Mouse (Mus musculus) thymus, postnatal 4 days (tissue): Measurements from ENCODE around the gene Vcl.

ENCODE experiments used
- DNase-seq: peaks from one replicate; pipeline ENCODE4 v3.0.0; 2021

Vcl gene

DNA sequence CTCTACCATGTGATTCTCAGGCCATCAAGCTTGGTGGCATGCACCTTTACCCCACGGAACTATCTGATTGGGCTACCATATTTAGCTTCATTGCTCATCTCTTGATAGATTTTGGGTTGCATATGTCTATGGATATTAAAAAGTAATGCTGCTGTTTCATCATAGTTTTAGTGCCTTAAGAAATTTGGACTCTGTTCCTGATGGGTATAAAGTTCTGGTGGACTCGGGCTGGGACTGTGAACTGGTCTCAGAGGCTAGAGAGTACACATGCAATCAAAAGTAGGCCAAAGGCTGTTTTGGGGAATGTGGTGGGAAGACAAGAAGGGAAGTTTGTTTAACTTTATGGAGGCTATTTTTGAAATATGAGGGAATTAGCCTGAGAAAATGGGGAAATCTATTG lies 16.1 kb downstream of the Vcl start:
- no peak for DNase-seq

DNA sequence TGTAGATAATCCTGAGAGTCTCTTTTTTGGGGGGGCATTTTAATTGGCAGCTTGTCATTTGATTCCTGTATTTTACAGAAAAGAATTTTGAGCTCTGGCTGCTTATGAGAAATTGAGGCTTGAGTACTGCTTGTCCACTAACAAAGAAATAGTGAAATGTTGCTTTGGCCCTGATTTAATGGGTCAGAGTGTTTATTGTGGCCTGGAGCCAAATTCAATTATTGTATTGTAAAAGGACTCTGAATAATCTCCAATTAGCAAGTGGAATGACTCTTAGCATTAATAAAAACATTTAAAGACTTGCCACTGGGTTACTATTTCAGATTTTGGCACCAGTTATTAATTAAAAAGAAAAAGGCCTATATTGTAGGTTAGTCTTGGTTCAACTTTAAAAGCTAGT lies 26.8 kb downstream of the Vcl start:
- no peak for DNase-seq

DNA sequence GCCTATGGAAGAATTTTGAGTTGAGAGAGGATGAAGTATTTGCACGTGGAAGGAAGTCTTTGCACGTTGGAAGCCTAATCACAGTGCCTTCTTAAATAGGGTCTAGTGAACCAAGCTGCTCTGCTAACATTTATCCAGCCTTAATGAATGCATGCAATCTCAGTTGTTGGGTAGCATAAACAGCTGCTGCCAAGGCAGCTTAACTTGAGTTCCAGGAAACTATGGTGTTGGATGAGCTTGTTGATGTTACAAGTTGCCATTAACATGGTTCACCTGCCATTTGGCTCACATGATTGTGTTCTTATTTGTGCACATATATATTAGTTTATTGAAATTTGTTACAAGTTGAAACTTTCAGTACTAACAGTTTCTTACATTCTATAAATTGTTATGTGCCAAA lies 29.8 kb downstream of the Vcl start:
- no peak for DNase-seq

DNA sequence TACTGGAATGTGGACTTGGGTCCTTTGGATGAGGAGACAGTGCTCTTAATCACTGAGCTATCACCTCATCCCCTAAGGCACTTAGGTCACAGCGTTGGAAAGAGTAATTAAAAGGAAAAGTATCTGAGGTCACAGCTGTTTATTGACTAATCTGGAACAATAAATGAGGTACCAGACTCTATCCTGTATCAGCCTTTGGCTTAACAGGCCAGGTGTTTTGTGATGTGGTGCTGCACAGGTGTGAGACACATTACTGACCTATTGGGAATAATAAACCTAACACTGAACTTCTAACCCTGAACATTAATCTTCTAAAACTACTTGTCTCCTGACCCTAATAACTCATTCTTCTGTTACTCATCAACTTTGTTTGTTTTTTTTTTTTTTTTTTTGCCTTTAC lies 33.3 kb downstream of the Vcl start:
- DNase-seq = no peak

DNA sequence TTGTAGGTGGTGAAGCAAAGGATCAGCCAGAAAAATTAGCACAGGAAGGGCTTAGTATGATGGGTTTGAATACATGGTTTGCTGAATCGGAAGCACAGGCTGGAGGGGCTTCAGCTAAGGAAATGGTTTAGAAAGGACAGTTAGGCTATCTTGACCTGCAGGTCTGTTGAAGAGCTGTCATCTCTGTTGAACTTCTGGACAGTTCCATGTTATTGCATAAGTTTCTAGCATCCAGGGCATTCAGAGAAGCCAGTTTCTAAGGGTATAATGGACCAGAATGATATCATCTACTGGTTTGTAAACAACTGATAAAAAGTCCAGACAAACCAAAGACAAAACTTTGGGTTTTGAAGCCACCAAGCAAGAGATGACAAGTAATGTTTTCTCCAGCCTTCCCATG lies 33.7 kb downstream of the Vcl start:
- no peak for DNase-seq

DNA sequence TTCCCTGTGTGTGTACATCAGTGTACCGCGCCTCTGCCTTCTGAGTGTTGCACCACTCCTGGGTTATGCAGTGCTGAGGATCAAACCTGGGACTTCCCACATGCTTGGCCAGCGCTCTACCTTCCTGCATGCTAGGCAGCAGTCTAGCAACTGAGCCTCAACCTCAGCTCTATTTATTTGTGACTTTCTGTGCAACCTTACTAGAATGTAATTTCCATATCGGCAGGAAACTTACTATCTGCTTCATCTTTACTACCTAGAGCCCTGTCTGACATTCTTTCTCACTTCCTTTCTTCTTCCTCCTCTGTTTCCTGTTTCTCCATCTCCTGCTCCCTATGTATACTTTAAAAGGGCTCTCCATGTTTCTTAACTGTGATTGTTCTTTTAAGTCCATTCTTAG lies 34.7 kb downstream of the Vcl start:
- DNase-seq = no peak

DNA sequence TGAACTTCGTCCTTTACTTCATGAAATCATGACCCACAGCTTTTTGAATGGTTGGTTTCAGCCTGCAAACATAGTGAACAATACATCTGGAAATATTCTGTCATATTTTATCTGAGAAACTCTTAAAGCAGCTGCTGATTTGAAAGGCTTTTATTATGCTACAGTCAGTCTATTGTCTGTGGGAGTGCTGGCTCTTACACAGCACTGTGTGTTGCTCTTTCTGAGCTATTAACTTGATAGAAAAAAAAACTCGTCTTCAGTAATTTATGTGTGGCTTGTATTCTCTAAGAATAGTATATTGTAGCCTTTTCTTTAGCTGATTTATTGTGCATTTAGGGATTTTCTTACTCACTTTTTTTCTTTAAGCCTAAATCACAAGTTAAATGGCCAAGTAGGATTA lies 35.1 kb downstream of the Vcl start:
- no peak for DNase-seq

DNA sequence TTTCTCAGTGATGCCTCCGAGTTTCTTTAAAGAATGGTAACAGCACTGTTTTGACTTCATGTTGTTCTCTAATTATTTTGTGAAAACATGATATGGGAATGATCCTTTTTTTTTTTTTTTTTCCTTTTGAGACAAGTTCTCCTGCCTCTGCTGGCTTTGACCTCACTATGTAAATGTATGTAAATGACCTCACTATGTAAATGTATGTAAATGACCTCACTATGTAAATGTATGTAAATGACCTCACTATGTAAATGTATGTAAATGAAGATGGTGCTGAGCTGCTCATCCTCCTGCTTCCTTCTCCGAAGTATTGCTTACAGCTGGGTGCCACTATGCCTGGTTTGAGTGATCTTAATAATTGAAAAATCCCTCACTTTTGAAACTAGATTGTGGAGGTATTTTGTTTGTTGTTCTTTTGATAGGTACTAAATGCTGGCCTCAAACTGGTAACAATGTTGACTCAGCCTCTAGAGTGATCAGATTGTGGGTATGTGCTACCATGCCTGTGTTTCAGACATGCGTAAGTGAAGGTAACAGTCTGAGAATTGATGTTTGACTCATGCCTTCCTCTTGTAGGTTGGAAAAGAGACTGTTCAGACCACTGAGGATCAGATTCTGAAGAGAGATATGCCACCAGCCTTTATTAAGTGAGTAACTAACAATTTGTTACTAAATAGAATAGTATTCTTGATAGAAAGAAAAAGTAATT lies 37.9 kb downstream of the Vcl start:
- no peak for DNase-seq

DNA sequence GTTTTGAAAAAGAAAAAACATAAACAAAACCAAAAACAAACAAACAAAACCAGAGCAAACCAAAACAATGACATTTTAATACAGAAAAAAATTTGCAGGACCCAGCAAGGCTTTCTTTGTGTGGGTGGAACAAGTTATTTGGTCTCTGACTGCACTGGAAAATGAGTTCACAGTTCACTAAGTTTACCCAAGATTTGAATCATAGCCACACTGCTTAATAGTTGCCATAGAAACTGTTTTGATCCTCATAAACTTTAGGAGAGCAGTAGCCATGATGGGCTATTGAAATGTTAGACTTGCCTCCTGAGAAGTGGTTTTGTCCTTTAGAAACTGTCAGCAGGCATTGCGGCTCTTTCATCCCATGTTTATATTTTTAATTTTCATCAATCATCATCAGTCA lies 39.9 kb downstream of the Vcl start:
- no peak for DNase-seq

DNA sequence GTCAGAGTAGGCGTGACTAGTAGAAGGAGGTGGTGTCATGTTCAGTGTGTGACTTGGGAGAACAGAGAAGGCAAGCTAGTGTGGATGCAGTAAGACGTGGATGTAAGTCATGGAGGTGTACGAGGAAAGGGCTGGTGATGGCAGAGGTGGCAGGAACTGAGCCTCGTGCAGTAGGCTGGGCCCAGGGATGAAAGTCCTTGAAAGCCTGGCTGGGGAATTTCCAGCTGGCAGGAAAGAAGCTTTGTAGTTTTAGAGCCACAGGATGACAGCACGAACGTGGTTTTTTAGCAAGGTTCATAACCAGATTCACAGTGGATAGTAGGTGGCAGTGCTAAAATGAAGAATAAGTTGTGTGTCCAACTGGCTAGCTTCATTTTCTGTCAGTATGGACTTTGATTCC lies 41.2 kb downstream of the Vcl start:
- DNase-seq = no peak

DNA sequence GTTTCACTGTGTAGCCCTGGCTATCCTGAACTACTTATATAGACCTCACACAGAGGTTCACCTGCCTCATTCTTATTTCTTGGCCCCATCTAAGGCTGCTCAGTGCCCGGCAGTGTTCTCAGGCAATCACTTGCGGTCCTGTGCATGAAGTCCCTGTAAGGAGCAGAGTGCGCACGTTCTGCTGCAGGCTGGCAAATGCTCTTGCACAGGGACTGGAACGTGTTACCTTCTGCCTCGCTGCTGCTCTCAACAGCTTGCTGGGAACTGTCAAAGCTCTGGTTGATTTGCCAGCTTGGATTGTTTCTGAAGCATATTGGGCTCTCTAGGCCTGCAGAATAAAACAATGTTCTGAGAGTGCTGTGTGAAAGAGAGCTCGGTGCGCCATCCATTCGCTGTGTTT lies 41.7 kb downstream of the Vcl start:
- no peak for DNase-seq

DNA sequence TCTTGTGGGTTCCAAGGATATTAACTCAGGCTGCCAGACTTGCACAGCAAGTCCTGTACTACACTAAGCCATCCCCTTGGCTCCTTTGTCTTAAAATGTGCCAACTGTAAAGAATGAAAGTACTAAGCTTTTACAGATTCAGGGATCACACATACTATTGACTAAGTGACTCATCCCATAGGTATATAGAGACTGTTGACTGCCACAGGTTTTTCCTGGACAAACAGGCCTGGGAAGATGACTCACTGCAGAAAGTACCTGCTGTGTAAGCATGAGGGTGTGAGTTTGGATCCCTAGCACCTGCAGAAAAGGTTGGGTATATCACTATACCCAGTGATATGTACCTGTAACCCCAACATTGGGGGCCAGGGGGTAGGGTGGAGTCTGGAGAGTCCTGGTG lies 44.6 kb downstream of the Vcl start:
- no peak for DNase-seq

DNA sequence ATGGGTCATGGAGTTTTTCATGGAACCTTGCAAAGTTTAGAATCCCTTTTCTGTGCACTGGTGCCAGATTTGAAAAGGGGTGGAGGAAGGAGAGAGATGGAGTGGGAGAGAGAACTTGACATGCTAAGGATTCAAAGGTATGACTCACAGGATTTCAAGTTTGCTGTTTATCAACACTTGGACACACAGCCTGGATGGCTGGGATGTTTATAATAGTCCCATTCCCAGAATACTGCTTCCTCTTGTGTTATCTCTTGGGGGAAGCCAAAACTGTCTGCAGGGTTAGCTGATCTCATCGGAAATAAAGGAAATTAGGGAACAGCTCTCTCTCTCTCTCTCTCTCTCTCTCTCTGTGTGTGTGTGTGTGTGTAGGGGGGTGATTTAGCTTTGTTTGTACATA lies 47.5 kb downstream of the Vcl start:
- DNase-seq = no peak

DNA sequence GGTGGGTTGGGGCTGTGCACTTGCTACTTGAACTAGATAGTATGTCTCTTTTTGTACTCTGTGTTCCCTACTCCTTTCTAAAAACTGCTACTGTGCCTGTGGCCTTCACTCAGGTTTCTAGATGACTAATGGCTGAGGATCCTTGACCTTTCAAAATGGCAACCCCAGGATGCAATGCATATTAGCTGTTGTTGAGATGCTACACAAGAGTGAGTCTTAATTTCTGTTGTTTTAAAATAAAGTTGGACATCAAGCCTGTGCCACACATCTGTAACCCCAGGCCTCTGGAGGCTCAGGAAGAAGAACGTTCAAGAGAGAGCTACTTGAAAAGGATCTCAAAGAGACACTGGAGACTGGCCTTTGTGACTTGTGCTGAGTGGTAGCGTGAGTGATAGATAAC lies 48.5 kb downstream of the Vcl start:
- no peak for DNase-seq

DNA sequence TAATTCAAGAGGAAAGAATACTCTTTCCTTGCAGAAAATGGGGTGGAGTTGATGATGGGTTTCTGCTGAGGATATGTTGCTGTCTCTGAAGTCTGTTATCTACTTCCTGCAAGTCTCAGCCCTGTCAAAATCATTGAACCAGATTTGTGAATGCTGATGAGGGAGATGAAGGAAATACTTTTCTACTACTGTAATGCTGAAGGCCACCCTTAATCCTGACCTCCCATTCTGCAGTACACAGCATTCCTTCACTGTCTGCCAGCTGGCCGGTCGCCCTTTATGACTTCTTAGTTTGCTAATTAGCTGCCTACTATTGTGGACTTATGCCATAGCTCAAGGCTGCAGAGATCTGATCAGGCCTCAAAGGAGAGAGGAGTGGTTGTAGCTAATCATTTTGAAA lies 54.6 kb downstream of the Vcl start:
- no peak for DNase-seq

DNA sequence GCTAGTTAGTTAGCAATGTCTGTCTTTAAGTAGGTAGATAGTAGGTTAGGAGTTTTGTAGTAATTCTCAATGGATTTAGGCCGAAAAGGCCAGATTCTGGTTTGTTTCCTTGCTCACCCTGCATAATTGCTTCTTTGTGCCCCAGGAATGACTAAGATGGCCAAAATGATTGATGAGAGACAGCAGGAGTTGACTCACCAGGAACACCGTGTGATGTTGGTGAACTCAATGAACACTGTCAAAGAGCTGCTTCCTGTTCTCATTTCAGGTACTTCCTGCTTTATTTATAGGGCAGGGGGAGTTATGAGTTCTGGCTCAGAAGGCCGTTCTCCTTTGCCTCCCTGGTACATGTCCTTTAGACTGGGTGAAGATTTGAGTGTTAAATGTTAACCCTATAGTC lies 56.3 kb downstream of the Vcl start:
- DNase-seq = no peak

DNA sequence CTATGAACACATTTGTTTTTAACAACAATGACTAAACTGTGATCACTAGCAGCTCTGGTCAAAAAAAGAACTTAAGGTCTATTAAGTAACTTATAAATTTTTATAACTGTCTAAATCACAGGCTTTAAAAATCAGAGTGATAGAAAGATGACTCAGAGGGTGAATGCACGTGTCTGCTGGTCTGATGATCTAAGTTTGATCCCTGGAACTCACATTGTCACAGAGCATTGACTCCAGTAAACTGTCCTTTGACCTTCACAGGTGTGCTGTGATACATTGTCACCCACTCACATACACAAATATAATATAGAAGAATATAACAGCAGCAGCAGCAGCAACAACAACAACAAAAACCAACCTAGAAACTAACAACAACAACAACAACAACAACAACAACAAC lies 62.3 kb downstream of the Vcl start:
- no peak for DNase-seq

DNA sequence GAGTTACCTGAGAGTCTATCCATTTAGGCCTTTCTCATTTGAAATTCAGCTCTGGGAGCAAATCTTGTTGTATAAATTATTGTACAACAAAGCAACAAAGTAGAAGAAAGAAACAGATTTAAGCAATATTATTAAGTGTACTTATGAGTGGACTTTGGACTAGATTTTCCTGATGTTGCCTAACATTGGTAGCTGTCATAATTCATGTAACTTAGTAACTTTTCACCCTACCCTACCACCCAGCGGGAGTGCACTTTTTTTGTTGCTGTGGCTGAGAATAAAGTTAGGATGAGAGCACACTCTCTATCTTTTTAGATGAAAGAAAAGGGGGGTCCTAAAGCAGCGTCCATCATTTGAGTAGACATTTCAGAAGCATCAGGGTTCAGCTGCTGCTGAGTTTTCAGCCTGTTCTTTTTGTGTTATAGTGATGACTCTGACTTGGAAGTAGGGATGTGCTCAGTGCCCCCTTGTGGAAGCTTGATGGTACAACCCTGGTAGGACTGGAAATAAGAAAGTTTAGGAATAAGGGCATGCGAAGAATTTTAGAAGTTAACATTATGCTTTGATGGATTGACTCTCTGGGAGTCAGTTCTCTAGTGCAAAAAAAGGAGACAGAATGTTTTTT lies 64.0 kb downstream of the Vcl start:
- DNase-seq = peak; percentile 50

DNA sequence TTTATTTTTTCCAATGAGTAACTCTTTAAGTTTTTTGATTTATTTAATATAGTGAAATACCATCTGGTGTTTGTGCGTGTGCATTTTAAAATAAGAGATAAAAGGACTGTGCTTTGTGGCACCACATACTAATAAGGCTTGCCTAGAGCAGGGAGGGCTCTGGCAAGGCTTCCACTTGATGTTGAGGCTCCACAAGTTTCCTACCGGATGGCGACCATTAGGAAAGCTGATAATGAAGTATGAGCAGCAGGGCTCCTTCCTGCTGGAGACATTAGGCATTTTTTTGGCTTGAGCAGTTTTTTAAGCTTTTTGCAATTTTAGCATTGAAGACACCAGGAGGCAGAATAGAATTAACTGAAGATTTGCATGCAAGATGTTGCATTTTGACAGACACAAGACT lies 65.3 kb downstream of the Vcl start:
- no peak for DNase-seq

DNA sequence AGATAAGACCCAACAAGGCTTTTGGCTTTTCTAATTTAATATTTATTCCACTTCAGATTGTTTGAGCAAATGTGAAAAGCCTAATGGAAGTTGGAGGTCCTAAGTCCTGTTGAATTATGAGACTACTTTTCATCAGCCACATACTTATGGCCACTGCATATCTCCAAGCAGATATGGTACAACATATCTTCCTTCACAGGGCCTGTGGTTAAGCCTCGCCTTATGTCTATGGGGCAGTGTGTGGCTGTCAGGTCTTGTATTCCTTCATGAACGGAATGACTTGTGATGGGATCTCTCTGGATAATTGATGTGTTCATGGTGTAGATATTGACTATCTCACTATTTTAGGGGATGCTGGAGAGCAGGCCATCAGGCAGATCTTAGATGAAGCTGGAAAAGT lies 66.3 kb downstream of the Vcl start:
- DNase-seq = no peak

DNA sequence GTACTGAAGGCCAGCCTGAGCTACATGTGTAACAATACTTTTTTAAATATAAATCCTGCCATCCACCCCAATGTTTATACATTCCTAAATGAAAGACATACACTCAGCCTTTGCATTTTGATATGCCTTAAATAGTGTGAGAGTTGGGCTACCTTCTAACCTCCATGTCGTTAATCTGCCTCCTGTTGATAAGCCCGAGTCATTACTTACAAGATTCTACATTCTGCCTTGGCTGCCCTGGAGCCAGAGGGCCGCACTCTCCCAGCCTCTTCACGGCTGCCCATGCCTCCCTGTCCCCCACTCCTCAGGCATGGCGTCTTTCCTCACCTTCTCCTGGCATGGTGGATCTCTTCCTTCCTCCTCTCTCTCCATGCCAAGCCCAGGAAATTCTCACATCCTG lies 67.2 kb downstream of the Vcl start:
- no peak for DNase-seq

DNA sequence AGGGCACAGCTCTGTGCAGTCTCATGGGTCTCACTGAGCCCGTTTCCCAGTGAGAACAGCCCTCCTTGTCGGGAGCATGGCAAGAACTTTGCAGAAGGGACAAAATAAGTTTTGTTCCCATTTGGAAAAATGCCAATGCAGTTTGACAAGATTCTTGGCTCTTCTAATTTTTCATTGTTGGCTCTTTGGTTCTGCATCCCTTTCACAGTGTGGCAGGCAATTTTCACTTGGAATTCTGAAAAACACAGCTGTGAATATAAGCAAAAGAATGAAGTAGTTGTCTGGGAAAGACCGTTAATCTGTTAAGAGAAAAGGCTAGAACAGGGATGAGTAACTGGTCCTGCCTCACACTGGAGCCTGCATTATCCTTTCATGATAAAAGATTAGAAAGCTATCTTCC lies 68.3 kb downstream of the Vcl start:
- DNase-seq = no peak

DNA sequence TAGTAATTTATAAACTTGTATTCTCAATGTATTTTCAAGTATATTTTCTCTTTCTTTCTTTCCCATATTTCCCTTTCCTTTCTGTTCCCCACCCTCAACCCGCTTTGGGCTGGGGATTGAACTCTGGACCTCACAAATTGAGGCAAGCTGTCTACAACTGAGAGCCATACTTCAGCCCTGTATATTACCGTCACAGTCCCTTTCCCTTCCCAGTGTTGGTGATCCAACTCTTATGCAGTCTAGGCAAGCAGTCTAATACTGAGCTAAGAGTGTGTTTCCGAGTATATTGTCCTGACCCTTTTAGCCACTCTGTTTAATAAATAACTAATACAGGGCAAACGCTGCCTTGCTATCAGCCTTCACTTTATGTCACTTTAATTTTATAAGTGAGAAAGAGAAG lies 70.4 kb downstream of the Vcl start:
- DNase-seq = no peak

DNA sequence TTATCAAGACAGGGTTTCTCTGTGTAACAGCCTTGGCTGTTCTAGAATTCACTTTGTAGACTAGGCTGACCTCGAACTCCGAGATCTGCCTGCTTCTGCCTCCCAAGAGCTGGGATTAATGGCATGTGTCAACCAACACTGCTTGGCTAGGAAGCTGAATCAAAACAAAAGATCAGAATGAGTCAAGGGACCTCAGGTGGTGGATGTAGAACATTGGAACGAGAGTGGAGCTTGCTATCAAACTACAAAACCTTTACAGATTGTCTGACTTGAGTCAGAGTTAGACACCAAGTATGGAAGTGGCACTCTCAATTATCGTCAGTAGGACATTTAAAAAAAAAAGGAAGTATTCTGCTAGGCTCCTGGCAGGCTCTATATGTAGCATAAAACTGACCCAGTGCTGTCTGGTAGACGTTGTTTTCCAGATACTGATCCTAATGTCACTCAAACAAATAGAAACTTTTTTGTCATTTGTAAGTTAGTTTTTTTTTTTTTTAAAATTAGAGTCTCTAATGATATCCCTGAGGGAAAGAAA lies 84.7 kb downstream of the Vcl start:
- no peak for DNase-seq

DNA sequence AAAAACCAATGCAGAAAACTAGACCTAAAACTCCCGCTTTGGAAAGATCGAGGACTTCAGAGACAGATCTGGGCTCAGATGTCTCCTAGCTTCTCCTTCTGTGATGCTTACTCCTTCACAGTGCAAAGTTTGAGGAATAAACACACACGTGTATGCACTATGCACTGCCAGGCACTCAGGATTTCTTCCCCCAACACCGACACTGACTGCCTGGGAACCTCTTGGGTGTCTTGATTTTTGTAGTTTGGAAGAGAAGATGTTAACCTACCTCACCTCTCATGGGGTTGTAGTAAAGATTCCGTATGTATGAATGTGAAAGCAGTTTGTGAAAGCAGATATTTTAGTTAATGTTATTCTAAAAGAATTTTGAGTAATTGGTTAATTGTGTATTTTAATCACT lies 88.7 kb downstream of the Vcl start:
- DNase-seq = no peak
